Mouse (Mus musculus) testis, postnatal 10 days (tissue): ENCODE measurements around the gene Zfp385a.

Experiments used
- DNase-seq: peaks from one replicate; pipeline ENCODE4 v3.0.0; 2021; ENCODE audit warnings: low spot score

The Zfp385a gene

DNA sequence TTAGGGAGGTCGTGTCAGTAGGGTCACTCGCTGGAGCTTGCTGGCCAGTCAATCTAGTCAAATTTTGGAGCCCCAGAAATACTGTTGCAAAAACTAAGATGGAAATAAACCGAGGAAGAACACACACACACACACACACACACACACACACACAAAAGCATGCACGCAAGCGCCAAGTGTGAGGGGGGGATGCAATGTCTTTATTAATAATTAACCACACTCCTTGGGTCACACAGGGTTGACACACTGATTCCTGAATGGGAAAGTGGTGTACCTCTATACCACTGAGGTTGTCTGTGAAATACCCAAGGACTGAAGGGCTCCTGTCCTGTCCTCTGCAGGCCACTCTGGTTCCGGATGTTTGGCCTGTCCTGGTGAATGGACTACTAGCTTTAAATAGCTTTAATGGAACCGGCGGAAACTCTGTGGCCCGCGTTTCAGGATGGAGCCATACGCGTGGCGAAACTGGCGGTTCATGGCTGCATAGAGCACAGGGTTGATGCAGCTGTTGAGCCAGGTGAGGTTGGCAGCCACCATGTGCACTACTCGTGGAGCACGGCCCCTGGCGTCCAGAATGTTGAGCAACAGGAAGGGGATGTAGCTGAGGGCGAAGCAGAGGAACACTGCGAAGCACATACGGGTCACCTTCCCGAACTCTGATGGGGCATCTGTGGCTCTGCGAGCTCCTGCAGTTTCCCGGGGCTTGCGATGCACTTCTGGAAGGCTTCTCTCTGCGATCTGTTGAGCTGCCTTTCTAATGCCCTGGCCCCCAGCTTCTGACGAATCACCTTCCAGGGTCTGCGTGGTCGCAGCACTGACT is 31.6 kb downstream of the Zfp385a start:
- DNase-seq: peak; percentile 47

DNA sequence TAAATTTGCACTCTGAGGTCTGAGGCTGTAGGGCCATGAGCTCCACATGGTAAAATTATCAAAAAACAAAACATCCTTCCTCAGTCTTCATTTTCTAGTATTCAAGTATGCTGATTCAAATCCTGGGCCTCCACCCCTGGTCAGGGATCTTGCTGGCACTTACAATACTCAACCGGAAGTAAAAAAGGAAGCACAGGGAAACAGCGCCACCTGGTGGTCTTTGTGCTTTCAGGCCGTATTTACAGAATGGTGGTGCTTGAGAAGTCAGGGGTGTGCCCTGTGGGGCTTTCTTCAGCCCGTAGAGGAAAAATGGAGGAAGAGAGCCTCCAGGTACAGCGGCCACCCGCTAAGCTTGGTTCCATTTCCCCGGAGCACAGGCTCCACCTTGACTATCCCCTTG is 32.8 kb downstream of the Zfp385a start:
- DNase-seq: peak; percentile 95

DNA sequence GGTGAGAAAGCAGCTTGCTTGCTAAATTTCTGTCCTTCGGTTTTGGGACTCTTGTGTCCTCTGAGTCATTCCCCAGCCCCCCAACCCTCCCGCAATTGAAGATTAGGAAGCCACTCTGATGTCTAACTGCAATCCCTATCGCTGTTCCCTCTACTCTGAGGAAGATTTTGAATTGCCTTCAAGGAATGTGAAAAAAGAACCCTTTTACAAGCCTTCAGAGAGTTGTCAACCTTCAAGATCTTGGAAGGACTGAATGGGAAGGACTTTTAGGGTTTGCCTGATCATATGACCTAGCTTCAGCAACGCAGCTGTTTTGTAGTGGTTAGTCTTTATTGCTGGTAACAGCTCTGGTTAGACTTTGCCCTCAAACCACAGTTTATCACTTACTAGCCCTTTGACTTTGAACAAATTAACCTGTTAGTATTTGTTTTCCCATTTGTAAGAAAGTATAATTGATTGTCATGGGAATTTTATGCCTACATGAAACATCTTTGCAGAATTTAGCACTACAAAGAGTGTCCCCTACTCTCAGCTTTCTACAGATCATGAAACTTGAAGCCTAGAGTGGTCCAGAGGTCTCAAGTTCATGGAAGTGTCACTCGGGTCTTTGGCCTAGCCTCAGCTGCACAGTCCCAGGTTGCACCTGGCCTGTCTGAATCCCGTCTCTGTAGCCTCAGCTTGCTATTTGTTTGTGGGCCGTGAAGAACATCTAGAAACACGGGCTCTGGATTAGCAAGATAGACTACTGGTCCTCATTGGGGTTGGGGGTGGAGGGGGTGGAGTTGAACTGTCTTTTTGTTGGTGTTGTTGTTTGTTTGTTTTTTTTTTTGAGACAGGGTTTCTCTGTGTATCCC is 33.9 kb downstream of the Zfp385a start:
- DNase-seq: peak; percentile 41

DNA sequence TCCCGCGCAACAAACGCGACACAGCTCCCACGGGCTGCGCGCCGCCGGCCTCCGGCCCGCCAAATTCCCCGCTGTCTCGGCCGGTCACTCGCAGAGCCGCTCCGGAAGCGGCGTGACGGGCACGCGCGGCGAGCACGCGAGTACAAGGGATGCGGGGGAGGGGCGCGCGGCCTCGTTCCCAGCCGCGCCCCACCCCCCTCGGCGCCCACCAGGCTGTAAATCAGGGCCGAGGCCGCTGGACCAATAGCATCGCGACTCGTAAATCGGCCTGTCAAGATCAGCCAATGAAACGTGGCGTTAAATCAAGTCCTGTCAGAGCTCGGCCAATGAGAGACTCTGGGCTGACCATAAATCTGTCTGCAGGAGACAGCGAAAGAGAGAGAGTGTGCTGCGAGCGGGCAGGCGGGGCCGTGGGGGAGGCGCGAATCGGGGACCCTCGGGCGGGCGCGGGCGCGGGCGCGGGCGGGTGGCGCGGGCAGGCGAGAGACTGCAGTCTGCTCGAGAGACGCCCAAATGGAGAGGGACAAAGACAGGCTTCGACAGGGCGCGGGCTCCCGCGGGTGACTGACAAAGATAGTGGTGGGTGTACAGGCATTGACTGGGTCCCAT is 34.7 kb downstream of the Zfp385a start:
- peak; percentile 98 for DNase-seq

DNA sequence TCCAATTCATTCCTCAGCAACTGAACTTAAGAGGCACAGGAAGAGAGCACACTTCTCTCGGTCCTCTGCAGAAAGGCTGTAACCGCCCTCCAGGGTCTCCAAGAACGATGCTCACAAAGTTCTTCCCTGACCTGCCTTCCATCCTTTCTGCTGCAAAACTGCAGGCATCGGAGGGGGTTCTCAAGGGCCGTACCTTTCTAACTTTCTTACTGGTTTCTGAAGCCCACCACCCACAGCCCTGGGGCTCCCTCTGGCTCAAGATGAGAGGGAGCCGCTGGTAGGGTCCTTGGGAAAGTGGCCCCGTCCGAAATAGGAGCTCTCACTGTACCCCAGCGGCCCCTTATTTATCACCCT is 35.3 kb downstream of the Zfp385a start:
- peak; percentile 55 for DNase-seq

DNA sequence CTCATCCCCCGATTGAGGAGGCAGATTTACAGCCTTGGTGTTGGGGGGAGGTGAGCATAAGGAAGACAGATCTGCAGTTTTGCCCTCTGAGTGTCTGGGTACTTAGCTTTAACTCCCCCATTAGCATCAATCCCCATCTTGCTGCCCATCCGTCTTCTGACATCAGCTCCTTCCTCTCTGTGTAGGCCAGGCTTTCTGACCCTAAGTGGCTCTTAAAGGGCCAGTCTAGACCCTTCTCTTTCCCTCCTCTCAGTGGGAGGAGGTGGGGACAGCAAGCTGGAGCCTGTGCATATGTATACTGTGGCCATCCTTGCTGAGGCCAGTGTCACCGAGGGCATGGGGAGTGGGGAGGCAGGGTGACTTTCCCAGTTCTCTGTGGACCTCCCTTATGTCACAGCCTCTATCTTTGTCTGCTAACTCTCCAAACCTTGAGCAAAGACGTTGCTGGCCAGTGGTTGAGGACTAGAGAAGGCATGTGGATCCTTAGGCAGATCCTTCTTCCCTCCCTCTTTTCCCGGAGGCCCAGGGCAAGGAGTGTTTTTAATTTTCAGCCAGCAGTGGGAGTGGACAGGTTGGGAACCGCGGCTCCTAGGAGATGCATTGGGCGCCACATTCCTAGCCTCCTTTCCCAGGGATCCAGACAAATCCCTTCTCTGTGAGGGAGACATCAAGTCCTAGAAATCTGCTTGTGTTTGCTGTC is 35.8 kb downstream of the Zfp385a start:
- DNase-seq: peak; percentile 46

DNA sequence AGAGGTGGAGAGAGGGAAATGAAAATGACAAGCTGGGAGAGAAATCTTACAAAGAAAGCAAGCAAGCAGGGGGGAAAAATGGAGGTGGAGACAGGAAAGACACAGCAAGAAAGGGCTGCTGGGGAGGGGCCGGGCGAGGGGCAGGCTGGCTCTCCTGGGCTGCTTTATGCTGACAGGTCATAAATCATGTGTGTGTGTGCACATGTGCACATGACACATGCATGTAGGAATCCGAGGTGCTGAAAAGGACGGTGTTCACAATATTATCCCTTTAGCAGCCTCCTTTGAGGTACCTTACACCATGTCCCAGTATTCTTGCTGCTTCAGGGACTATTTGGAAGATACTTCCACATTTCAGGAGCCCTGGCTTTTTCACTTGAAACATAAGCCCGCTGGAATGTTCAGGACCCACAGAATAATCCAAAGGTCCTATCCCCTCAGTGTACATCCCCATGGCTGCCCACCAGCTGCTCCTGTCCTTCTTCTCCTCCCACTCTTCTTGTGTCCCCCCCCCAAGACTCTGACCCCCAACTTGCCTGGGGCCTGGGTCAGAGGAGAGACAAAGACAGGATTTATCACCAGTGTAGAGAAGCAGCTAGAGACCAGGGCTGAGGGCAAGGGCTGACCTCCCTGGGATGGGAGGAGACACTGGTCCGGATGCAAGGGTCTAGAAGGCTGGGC is 37.4 kb downstream of the Zfp385a start:
- no peak for DNase-seq

DNA sequence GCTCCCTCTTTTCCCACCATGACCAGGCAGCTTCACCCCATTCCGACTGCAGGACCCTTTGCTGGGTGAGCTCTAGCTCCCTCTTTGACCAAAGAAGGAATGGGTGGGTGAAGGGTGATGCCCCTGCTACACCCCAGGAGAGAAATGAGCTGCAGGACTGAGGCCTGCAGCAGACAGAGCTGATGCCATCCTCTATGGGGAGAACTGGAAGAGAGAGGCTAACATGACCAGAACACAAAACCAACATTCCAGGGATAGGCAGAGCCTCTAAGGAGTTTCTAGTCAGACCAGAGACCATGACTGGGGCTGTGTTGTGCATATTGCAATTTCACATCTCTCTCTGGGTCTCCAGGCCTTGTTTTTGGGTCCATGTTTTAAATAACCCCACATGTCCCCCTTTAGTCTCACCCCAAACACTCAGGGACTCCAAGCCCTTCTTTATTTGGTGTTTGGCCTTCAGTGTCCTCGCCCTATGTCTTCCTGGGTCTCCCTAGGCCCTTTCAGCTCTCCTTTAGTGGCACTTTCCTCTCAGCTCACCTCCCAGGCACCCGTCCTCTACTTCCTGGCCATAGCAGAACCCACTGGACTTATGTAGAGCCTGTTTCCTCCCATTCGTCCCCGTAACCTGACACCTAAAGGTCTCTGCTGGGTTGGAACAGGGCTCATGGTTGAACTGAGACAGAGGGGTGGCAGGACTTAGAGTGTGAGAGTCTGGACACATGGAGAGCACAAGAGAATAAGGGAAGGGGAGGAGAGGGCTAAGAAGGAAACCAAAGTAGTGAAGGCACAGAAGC is 38.1 kb downstream of the Zfp385a start:
- no peak for DNase-seq

DNA sequence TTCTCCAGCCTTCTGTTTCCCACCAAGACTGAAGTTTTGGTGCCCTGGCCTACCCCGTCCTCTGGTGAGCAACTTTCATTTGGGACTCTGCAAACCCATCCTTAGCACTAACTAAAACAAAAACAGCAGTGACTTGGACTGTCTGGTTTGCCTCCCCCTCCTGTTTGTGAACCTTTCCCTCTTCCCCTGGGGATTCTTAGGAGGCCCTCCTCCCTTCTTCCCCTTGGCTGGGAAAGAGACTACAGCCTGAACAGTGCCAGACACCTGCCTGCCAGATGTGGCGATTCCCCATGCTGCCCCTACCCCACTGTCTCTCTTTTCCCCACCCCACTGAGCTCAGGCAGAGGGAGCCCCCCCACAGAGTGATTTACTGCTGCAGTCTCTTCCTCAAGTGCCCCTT is 38.8 kb downstream of the Zfp385a start:
- no peak for DNase-seq

DNA sequence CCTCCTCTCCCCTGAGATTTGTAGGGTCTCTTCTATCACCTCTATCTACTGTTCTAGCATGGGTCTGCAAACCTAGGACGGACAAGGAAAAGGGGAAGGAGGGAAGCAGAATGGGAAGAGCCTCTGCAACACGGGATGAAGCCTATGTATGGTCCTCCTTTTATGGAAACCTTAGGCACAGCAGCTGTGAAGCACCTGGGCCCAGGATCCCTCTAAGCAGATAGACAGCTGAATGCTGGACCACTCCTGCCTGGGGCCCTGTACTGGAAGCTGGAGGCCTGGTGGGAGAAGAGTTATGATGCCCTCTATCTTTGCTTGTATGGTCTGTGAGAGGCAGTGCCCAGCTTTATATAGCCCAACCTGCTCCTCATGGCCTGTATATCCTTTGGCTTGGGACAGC is 39.3 kb downstream of the Zfp385a start:
- DNase-seq: no peak

DNA sequence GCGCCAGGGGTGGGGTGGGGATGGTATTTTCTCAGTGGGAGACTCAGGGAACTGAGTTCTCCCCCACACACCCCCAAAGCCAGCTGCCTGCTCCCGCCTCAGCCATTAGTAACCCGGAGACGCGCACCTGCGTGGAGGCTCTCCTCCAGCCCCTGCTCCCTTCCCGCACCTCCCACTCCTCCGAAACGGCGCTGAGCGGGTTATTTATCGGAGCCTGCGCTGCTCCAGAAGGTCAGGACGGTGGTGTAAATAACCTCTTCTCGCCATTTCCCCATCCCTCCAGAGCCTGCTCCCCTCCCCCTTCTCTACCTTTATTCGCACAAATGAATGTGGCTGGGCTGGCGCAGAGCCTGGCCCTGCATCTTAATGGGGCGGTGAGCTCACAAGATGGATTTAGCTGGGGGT is 39.8 kb downstream of the Zfp385a start:
- peak; percentile 56 for DNase-seq

DNA sequence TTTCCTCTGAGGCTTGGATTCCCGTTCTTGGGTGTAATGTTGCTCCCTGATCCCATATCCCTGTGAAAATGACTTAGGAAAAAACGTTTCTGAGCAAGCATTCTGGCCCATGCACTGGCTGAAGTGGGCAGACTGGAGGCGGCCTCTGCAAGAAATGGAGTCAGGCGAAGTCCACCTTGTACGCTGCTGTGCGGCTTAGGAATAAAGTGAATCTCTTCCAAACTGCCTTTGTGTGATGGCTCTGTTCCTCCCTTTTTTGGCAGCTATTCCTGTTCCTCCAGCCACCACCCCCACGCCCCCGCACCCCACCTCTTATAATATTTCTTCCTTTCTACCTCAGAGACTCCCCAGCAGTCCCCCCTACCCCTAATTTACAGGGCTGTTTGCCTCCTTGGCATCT is 40.2 kb downstream of the Zfp385a start:
- no peak for DNase-seq

DNA sequence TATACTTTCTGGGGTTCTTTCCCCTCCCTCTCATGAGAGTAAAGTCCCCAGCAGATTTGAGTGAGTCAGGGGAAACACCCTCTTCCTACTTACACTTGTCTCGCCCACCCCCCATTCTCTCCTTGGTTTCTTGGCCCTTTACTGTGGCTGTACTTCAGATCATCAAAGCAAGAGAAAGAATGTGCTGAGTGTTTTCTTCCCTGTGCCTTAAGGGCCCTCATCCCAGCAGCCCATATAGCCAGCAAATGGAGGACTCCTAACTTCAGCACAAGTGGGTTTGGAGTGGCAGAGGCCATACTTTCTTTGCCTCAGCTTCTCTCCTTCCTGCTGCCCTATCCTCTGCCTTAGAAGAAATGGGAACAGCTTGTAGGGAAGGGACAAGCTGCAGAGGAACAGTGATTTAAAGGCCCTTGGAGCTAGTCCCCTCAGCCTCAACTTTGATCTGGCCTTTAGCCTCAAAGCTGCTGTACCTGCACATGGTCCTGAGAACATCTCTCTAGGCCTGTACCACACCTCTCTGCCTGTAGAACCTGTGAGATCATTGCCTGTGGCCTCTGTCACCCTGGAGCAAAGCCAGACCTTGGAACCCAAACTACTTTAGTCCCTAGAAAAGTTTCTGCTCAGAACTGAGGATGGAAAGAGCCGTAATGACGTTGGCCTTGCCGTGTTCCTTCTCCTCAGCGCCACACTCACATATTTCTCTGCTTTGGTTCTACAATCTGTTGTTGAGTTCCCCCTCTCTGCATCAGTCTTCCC is 40.9 kb downstream of the Zfp385a start:
- no peak for DNase-seq

DNA sequence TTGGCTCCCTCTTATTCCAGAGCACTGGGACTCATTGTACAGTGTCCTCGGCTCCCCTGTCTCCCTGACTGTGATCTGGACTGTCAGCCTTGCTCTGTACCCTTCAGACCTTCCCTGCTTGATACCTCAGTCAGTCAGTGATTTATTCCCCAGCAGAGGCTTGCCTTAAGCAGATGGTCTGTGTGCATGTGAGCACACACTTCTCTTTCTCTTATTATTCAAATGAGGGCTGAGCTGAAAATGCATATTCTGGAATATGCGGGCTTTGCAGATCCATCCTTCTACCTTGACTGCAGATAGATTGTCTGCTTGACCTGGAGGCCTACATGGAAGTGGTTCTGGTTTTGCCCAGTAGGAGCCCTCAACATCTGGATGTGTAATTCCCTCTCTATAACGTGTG is 41.9 kb downstream of the Zfp385a start:
- DNase-seq: no peak

DNA sequence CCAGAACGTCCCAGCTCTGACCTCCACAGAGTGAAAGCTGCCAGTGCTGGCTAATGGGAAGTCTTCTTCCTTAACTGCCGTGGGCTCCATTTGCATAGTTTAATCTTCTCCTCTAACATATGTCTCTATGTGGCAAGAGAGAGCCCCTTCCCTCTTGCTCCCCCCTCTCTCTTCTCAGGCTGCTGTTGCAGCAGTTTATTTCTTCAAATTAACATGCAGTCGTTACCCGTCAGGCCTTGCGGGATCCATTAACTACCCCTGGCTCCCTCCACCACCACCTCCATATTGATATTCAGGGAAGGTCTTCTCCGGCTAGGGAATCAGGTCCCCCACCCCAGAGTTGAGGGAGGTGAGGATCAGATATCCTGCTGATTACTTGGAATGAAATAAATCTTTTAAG is 42.6 kb downstream of the Zfp385a start:
- no peak for DNase-seq

DNA sequence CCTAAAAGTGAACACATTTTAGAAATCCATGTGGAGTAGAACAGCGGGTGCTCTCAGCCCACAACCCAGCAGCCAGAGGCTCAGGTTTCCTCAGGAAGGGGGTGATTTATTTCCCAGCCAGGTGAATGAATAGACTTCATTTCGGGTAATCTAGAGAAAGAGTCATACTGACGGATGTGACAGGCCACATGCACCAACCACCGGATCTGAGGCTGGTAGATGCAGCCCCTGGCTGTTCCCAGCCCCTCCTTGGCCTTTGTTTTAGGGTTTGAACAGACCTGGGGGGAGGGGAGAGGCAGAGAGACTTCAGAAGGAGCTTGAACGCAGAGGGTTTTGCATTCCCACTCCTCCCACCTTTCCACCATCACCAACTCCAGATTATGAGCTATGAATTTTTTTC is 44.0 kb downstream of the Zfp385a start:
- DNase-seq: no peak

DNA sequence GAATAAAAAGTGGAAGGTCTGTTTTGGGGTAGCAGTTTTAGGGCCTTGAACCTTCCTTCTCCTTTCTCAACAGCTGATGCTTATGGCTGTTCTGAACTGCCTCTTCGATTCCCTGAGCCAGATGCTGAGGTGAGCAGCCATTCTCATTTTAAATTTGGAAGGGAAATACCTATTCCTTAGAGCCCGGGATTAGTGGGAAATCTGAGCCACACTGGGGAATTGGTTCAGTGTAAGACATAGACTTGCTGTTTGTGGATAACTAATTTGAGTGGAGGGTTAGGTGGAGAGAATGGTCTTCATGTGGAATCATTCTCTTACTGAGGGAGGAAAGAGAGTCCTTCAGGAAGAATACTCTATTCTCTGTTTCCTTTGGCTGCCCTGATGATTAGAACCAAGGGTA is 45.2 kb downstream of the Zfp385a start:
- DNase-seq: no peak

DNA sequence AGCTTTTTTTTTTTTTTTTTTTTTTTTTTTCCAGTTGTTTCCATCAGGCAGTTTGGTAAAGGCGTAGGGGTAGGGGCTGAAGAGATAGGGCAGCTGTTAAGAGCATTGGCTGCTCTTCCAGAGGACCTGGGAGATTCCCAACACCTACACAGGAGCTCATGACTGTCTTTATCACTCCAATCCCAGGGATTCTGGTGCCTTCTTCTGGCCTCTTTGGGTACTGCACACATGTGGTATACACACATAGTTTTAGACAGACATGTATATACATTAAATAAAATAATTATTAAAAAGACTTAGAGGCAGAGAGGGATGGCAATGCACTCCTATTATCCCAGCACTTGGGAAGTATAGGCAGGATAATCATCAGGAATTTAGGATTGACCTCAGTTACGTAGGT is 46.5 kb downstream of the Zfp385a start:
- no peak for DNase-seq

DNA sequence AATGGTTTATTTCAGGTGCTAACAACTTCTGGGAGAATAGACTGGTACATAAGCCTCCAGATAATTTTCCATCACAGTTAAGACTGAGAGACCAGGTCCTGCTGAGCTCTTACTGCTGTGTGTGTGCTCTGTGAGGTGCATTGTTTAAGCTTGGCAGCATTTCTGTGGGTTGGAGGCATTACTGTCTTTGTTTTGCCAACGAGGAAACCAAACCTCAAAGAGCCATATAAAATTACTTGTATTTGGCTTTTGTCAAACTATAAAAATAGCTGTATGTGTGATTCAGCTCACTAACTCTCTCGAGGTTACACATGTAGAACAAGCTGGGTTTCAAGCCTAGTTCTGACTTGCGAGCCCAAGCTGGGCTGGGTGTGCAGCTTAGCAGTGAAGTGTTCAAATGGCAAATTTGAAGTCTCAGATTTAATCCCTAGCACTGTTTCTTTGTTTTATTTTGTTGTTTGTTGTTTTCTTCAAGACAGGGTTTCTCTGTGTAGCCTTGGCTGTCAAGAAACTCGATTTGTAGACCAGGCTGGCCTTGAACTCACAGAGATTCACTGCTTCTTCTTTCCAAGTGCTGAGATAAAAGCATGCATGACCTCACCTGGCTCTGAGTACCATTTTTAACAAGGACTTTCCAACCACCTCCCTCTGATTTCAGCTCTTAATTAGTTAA is 47.1 kb downstream of the Zfp385a start:
- no peak for DNase-seq

DNA sequence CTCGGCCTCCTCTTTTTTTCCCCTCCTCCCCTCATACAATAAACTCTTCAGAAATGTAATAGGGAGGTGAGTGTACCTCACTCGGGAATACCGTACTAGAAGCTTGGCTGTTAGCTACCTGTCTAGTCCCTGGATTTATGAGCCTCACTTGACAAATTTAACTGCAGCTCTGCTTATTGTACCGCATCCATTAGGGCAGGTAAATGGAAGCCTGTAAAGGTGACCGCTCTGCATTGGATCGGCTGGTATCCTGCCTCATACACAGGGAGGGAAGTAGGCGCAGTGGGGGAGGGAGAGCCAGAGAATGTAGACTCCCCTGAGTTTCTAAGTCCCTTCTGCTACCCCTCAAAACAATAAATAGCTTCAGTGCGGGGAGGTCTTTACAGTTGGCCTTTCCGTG is 49.0 kb downstream of the Zfp385a start:
- DNase-seq: no peak
